Mouse (Mus musculus): Measurements from ENCODE around the gene Olfr78. TPM values are rescaled to one million over a fixed set of nuclear protein-coding genes. Genes with fewer than 3 reads are reported as not detected.

Gene Olfr78
- polyA plus RNA-seq, 1 experiment from 2014 or later: 0.36 TPM

Other genes starting within 250 kb of the Olfr78 start
- not detected in 2 replicates for gene Olfr547, start 224.7 kb downstream of the Olfr78 start, polyA plus RNA-seq (2015; fragmentation: Nextera tagmentation; extraction: Ambion mirVana)
- not detected in 2 replicates for gene Olfr548-ps1, start 218.6 kb downstream of the Olfr78 start, polyA plus RNA-seq (2015; fragmentation: Nextera tagmentation; extraction: Ambion mirVana)
- gene Olfr549, start 209.6 kb downstream of the Olfr78 start, polyA plus RNA-seq (2015; fragmentation: Nextera tagmentation; extraction: Ambion mirVana): not detected in 2 replicates
- gene Trim21, start 194.0 kb downstream of the Olfr78 start, polyA plus RNA-seq (2015; fragmentation: Nextera tagmentation; extraction: Ambion mirVana): 0.26 and 1.1 TPM in 2 replicates
- not detected in 2 replicates for gene Olfr550, start 188.0 kb downstream of the Olfr78 start, polyA plus RNA-seq (2015; fragmentation: Nextera tagmentation; extraction: Ambion mirVana)
- not detected in 2 replicates for gene Olfr551, start 167.6 kb downstream of the Olfr78 start, polyA plus RNA-seq (2015; fragmentation: Nextera tagmentation; extraction: Ambion mirVana)
- not detected in 2 replicates for gene Olfr552, start 161.7 kb downstream of the Olfr78 start, polyA plus RNA-seq (2015; fragmentation: Nextera tagmentation; extraction: Ambion mirVana)
- gene Olfr553, start 141.3 kb downstream of the Olfr78 start, polyA plus RNA-seq (2015; fragmentation: Nextera tagmentation; extraction: Ambion mirVana): not detected in 2 replicates
- not detected in 2 replicates for gene Olfr554, start 121.0 kb downstream of the Olfr78 start, polyA plus RNA-seq (2015; fragmentation: Nextera tagmentation; extraction: Ambion mirVana)
- gene Olfr555, start 100.6 kb downstream of the Olfr78 start, polyA plus RNA-seq (2015; fragmentation: Nextera tagmentation; extraction: Ambion mirVana): not detected in 2 replicates
- not detected in 2 replicates for gene Olfr556, start 94.6 kb downstream of the Olfr78 start, polyA plus RNA-seq (2015; fragmentation: Nextera tagmentation; extraction: Ambion mirVana)
- gene Trim68, start 72.1 kb downstream of the Olfr78 start, polyA plus RNA-seq (2015; fragmentation: Nextera tagmentation; extraction: Ambion mirVana): 13.2 and 14.0 TPM in 2 replicates
- gene Olfr557, start 63.6 kb downstream of the Olfr78 start, polyA plus RNA-seq (2015; fragmentation: Nextera tagmentation; extraction: Ambion mirVana): not detected in 2 replicates
- gene Olfr558, start 57.3 kb downstream of the Olfr78 start, polyA plus RNA-seq (2015; fragmentation: Nextera tagmentation; extraction: Ambion mirVana): 0.28 and 0.49 TPM in 2 replicates
- gene Olfr33, start 40.4 kb downstream of the Olfr78 start, polyA plus RNA-seq (2015; fragmentation: Nextera tagmentation; extraction: Ambion mirVana): not detected in 2 replicates
- gene Olfr559, start 32.0 kb downstream of the Olfr78 start, polyA plus RNA-seq (2015; fragmentation: Nextera tagmentation; extraction: Ambion mirVana): not detected in 2 replicates
- 0.09 TPM in 1 of 2 replicates, not detected in the other for gene Olfr560, start 105 bp downstream of the Olfr78 start, polyA plus RNA-seq (2015; fragmentation: Nextera tagmentation; extraction: Ambion mirVana)
- gene Olfr561, start 11.8 kb upstream of the Olfr78 start, polyA plus RNA-seq (2015; fragmentation: Nextera tagmentation; extraction: Ambion mirVana): not detected in 2 replicates
- not detected in 2 replicates for gene Olfr564, start 44.0 kb upstream of the Olfr78 start, polyA plus RNA-seq (2015; fragmentation: Nextera tagmentation; extraction: Ambion mirVana)
- not detected in 2 replicates for gene Olfr566, start 99.3 kb upstream of the Olfr78 start, polyA plus RNA-seq (2015; fragmentation: Nextera tagmentation; extraction: Ambion mirVana)
- not detected in 2 replicates for gene Olfr568, start 117.7 kb upstream of the Olfr78 start, polyA plus RNA-seq (2015; fragmentation: Nextera tagmentation; extraction: Ambion mirVana)
- gene Olfr569, start 131.4 kb upstream of the Olfr78 start, polyA plus RNA-seq (2015; fragmentation: Nextera tagmentation; extraction: Ambion mirVana): not detected in 2 replicates
- gene Olfr570, start 135.1 kb upstream of the Olfr78 start, polyA plus RNA-seq (2015; fragmentation: Nextera tagmentation; extraction: Ambion mirVana): not detected in 2 replicates
- not detected in 2 replicates for gene Olfr571, start 158.1 kb upstream of the Olfr78 start, polyA plus RNA-seq (2015; fragmentation: Nextera tagmentation; extraction: Ambion mirVana)
- gene Olfr572, start 164.9 kb upstream of the Olfr78 start, polyA plus RNA-seq (2015; fragmentation: Nextera tagmentation; extraction: Ambion mirVana): not detected in 2 replicates
- gene Olfr573-ps1, start 183.1 kb upstream of the Olfr78 start, polyA plus RNA-seq (2015; fragmentation: Nextera tagmentation; extraction: Ambion mirVana): not detected in 2 replicates
- gene Olfr574, start 189.0 kb upstream of the Olfr78 start, polyA plus RNA-seq (2015; fragmentation: Nextera tagmentation; extraction: Ambion mirVana): not detected in 2 replicates
- gene Olfr575, start 199.3 kb upstream of the Olfr78 start, polyA plus RNA-seq (2015; fragmentation: Nextera tagmentation; extraction: Ambion mirVana): not detected in 2 replicates
- gene Olfr576, start 203.2 kb upstream of the Olfr78 start, polyA plus RNA-seq (2015; fragmentation: Nextera tagmentation; extraction: Ambion mirVana): not detected in 2 replicates
- gene Olfr577, start 216.5 kb upstream of the Olfr78 start, polyA plus RNA-seq (2015; fragmentation: Nextera tagmentation; extraction: Ambion mirVana): not detected in 2 replicates
- gene Olfr578, start 229.9 kb upstream of the Olfr78 start, polyA plus RNA-seq (2015; fragmentation: Nextera tagmentation; extraction: Ambion mirVana): not detected in 2 replicates

Data from lung, embryonic 15.5 days (tissue).